Mouse (Mus musculus) spleen, postnatal 36 days (tissue): Measurements from ENCODE around the gene Tnk1.

Experiments used
- DNase-seq, 2 experiments: peaks; one replicate each; pipeline ENCODE4 v3.0.0; 2022; ENCODE audit warnings: low spot score in 2 of 2, mixed read lengths in 1 of 2

The Tnk1 gene

GRCm38 (mm10) chr11:69803328-69803727 lies 55.2 kb downstream of the Tnk1 start:
- no peak for DNase-seq

- DNase-seq: peak; percentile 50 to 65
These were observed 55.9 kb downstream of the Tnk1 start for GRCm38 (mm10) chr11:69802648-69803105.

- DNase-seq: no peak
These were observed 57.1 kb downstream of the Tnk1 start, which contains the start of gene Fgf11 for GRCm38 (mm10) chr11:69801379-69801977. Fgf11 (minus strand) TSS chr11:69801857.
